Mouse (Mus musculus): Measurements from ENCODE around the gene Gm10662. TPM values are rescaled to one million over a fixed set of nuclear protein-coding genes. Genes with fewer than 3 reads are reported as not detected.

The Gm10662 gene
- not detected for polyA plus RNA-seq (2014; fragmentation: Illumina TruSeq; extraction: RNeasy Lipid Tissue Mini Kit (QIAGEN cat#74804); ENCODE audit: low read depth, low replicate concordance)

GRCm38 (mm10) chr7:23144380-23144779, at the start of gene Gm10662:
Gm10662 (minus strand) TSS chr7:23144480.

Other genes starting within 250 kb of the Gm10662 start
- gene Gm4214, start 159.8 kb downstream of the Gm10662 start, polyA plus RNA-seq (2014; fragmentation: Illumina TruSeq; extraction: RNeasy Lipid Tissue Mini Kit (QIAGEN cat#74804); ENCODE audit: low read depth, low replicate concordance) = not detected
- not detected for gene Gm4216, start 124.6 kb downstream of the Gm10662 start, polyA plus RNA-seq (2014; fragmentation: Illumina TruSeq; extraction: RNeasy Lipid Tissue Mini Kit (QIAGEN cat#74804); ENCODE audit: low read depth, low replicate concordance)
- not detected for gene Vmn1r163, start 88.9 kb downstream of the Gm10662 start, polyA plus RNA-seq (2014; fragmentation: Illumina TruSeq; extraction: RNeasy Lipid Tissue Mini Kit (QIAGEN cat#74804); ENCODE audit: low read depth, low replicate concordance)
- gene Gm8720, start 77.0 kb downstream of the Gm10662 start, polyA plus RNA-seq (2014; fragmentation: Illumina TruSeq; extraction: RNeasy Lipid Tissue Mini Kit (QIAGEN cat#74804); ENCODE audit: low read depth, low replicate concordance) = not detected
- not detected for gene Vmn1r165, start 72.9 kb upstream of the Gm10662 start, polyA plus RNA-seq (2014; fragmentation: Illumina TruSeq; extraction: RNeasy Lipid Tissue Mini Kit (QIAGEN cat#74804); ENCODE audit: low read depth, low replicate concordance)
- not detected for gene Vmn1r166, start 107.2 kb upstream of the Gm10662 start, polyA plus RNA-seq (2014; fragmentation: Illumina TruSeq; extraction: RNeasy Lipid Tissue Mini Kit (QIAGEN cat#74804); ENCODE audit: low read depth, low replicate concordance)
- not detected for gene Gm6902, start 134.4 kb upstream of the Gm10662 start, polyA plus RNA-seq (2014; fragmentation: Illumina TruSeq; extraction: RNeasy Lipid Tissue Mini Kit (QIAGEN cat#74804); ENCODE audit: low read depth, low replicate concordance)
- not detected for gene Nlrp4e, start 156.7 kb upstream of the Gm10662 start, polyA plus RNA-seq (2014; fragmentation: Illumina TruSeq; extraction: RNeasy Lipid Tissue Mini Kit (QIAGEN cat#74804); ENCODE audit: low read depth, low replicate concordance)
- not detected for gene Nlrp5, start 241.4 kb upstream of the Gm10662 start, polyA plus RNA-seq (2014; fragmentation: Illumina TruSeq; extraction: RNeasy Lipid Tissue Mini Kit (QIAGEN cat#74804); ENCODE audit: low read depth, low replicate concordance)